Mouse (Mus musculus): Measurements from ENCODE around the gene Sh2b3. TPM values are rescaled to one million over a fixed set of nuclear protein-coding genes. Genes with fewer than 3 reads are reported as not detected.

The Sh2b3 gene
- total RNA-seq, 1 experiment from 2014 or later = 81.7 TPM

Other genes starting within 250 kb of the Sh2b3 start
- gene Aldh2, start 243.8 kb downstream of the Sh2b3 start, total RNA-seq (2017) = 253 and 275 TPM in 2 replicates
- 7.3 and 8.2 TPM in 2 replicates for gene Acad12, start 218.7 kb downstream of the Sh2b3 start, total RNA-seq (2017)
- 3.1 and 4.1 TPM in 2 replicates for gene Acad10, start 177.1 kb downstream of the Sh2b3 start, total RNA-seq (2017)
- 90.0 and 97.5 TPM in 2 replicates for gene Brap, start 177.1 kb downstream of the Sh2b3 start, total RNA-seq (2017)
- 62.5 and 75.6 TPM in 2 replicates for gene Atxn2, start 126.3 kb downstream of the Sh2b3 start, total RNA-seq (2017)
- 1.1 and 1.5 TPM in 2 replicates for gene Pheta1, start 11.3 kb upstream of the Sh2b3 start, total RNA-seq (2017)
- gene Cux2, start 212.5 kb upstream of the Sh2b3 start, total RNA-seq (2017) = under 0.01 TPM in 1 of 2 replicates, not detected in the other